Mouse (Mus musculus): ENCODE measurements around the gene Plp1. TPM values are rescaled to one million over a fixed set of nuclear protein-coding genes. Genes with fewer than 3 reads are reported as not detected.

Gene Plp1
- polyA plus RNA-seq (2012; ENCODE audit: insufficient read depth, insufficient read length, missing spikeins), result 0.31 and 0.53 TPM in 2 replicates

GRCm38 (mm10) chrX:136822371-136822770, at the start of gene Plp1:
Gene Plp1 (plus strand): TSS chrX:136822671.
- no peak for TF ChIP-seq CTCF (IDR thresholded peaks at IDR 0.05; ENCODE audit: low read depth, low read length)
- no peak for TF ChIP-seq POLR2A (IDR thresholded peaks at IDR 0.05; ENCODE audit: borderline replicate concordance, low read depth, low read length)
- Histone ChIP-seq H3K4me3 (ENCODE audit: insufficient read depth, low read length) (no peak within 1 kb of the TSS), H3K4me1 (ENCODE audit: control insufficient read depth, insufficient read depth, low read length) (no peaks in the 10 kb centered on the region), H3K27ac (ENCODE audit: insufficient read depth, low read depth, low read length) (no peak within 1 kb of the TSS)

DNA sequence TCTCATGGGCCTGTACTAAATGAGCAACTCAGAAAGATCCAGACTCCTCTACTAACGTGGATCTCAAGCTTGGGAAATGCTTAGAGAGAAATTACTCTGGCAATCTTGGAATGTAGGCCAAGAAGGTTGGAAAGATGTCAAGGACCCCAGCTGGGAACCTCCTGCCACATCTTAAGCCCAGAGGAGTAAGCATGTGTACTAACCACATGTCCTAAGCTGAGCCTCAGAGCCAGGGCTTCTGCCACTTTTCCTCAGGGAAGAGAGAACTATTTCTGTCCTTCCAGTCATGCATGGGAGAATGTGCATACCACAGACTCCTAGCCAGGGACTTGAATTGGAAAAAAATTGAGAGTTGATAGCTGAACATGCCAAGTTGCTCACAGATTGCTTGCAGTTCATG, 49.4 kb upstream of the Plp1 start:
- Histone ChIP-seq H3K4me3 (ENCODE audit: insufficient read depth, low read length) (no peak overlapping the region), H3K4me1 (ENCODE audit: control insufficient read depth, insufficient read depth, low read length) (no peaks in the 10 kb centered on the region), H3K27ac (ENCODE audit: insufficient read depth, low read depth, low read length) (no peak overlapping the region)
- no peak for TF ChIP-seq CTCF (IDR thresholded peaks at IDR 0.05; ENCODE audit: low read depth, low read length)
- no peak for TF ChIP-seq POLR2A (IDR thresholded peaks at IDR 0.05; ENCODE audit: borderline replicate concordance, low read depth, low read length)

GRCm38 (mm10) chrX:136778046-136778445, 44.4 kb upstream of the Plp1 start:
- H3K4me3 ChIP-seq (ENCODE audit: insufficient read depth, low read length), result no peak overlapping the region
- H3K4me1 ChIP-seq (ENCODE audit: control insufficient read depth, insufficient read depth, low read length), result no peaks in the 10 kb centered on the region
- TF ChIP-seq POLR2A (IDR thresholded peaks at IDR 0.05; ENCODE audit: borderline replicate concordance, low read depth, low read length), result no peak
- no peak overlapping the region for H3K27ac ChIP-seq (ENCODE audit: insufficient read depth, low read depth, low read length)

DNA sequence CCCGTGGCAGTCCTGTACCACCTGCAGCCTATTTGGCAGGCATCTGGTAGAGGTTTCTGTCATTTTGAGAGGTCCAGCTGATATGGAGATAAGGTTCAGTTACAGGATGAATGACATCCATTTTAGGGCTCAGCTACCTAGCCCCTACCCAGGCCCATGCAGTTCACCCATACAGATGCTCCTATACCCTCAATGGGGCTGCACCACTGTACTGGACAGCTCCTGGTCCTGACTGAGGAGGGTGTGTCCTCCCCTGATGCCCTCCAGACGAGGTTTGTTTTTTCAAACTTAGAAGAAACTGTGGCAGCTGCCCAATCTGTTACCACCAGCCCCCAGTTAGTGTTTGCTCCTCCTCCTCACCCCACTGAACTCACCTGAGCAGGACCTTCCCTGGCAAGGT, 43.2 kb upstream of the Plp1 start:
- H3K4me1 ChIP-seq (ENCODE audit: control insufficient read depth, insufficient read depth, low read length), result no peaks in the 10 kb centered on the region
- TF ChIP-seq POLR2A (IDR thresholded peaks at IDR 0.05; ENCODE audit: borderline replicate concordance, low read depth, low read length) (no peak), CTCF (IDR thresholded peaks at IDR 0.05; ENCODE audit: low read depth, low read length) (no peak)
- H3K27ac ChIP-seq (ENCODE audit: insufficient read depth, low read depth, low read length), result no peak overlapping the region
- no peak overlapping the region for H3K4me3 ChIP-seq (ENCODE audit: insufficient read depth, low read length)

GRCm38 (mm10) chrX:136780041-136780440, 42.4 kb upstream of the Plp1 start, which contains the start of gene Glra4:
Gene Glra4 (minus strand): TSS chrX:136780141.
- TF ChIP-seq POLR2A (IDR thresholded peaks at IDR 0.05; ENCODE audit: borderline replicate concordance, low read depth, low read length) (no peak), CTCF (IDR thresholded peaks at IDR 0.05; ENCODE audit: low read depth, low read length) (no peak)
- no peaks in the 10 kb centered on the region for H3K4me1 ChIP-seq (ENCODE audit: control insufficient read depth, insufficient read depth, low read length)
- H3K27ac ChIP-seq (ENCODE audit: insufficient read depth, low read depth, low read length), result no peak within 1 kb of the TSS
- H3K4me3 ChIP-seq (ENCODE audit: insufficient read depth, low read length), result no peak within 1 kb of the TSS

DNA sequence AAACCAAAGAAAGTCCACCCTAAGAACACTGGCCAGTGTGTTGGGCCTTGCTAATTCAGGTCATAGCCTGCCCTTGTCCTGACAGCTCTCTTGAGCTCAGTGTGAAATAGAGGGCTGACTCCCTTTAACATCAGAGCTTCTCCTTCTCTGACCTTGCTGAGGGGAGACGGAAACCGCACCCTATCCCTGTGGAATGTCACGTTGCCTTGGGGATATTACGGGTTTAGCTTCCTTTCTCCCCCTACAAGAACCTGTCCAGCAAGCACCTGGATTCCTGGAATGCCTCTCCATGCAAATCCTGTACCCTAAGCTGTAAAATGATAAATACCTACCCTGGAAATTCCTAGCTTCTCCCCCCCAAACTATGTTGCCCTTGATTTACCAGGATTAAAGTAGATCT, 33.0 kb upstream of the Plp1 start:
- no peak overlapping the region for H3K4me3 ChIP-seq (ENCODE audit: insufficient read depth, low read length)
- H3K4me1 ChIP-seq (ENCODE audit: control insufficient read depth, insufficient read depth, low read length), result no peaks in the 10 kb centered on the region
- no peak for TF ChIP-seq CTCF (IDR thresholded peaks at IDR 0.05; ENCODE audit: low read depth, low read length)
- TF ChIP-seq POLR2A (IDR thresholded peaks at IDR 0.05; ENCODE audit: borderline replicate concordance, low read depth, low read length), result no peak
- H3K27ac ChIP-seq (ENCODE audit: insufficient read depth, low read depth, low read length), result no peak overlapping the region

DNA sequence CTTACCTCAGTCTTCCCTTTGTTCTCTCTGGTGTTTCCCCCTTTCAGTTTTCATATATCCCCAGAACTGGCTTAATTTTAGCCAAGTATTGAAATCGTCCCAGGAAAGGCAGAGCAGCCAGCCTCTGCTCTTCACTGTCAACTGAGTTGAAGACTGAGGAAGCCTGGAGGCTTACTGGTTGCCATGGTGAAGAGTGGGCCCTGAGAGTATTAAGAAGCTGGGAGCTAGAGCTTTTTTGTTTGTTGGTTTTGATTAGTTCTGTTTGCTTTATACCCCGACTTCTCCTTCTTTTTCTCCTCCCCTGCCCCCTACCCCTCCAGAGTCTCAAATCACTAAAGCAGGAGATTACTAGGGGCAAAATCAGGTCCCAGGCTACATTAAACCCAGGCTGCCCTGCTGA, 25.2 kb upstream of the Plp1 start:
- no peak overlapping the region for H3K27ac ChIP-seq (ENCODE audit: insufficient read depth, low read depth, low read length)
- H3K4me3 ChIP-seq (ENCODE audit: insufficient read depth, low read length), result no peak overlapping the region
- TF ChIP-seq CTCF (IDR thresholded peaks at IDR 0.05; ENCODE audit: low read depth, low read length) (no peak), POLR2A (IDR thresholded peaks at IDR 0.05; ENCODE audit: borderline replicate concordance, low read depth, low read length) (no peak)
- no peaks in the 10 kb centered on the region for H3K4me1 ChIP-seq (ENCODE audit: control insufficient read depth, insufficient read depth, low read length)

GRCm38 (mm10) chrX:136819752-136820151, 2.7 kb upstream of the Plp1 start:
- Histone ChIP-seq H3K4me3 (ENCODE audit: insufficient read depth, low read length) (no peak overlapping the region), H3K4me1 (ENCODE audit: control insufficient read depth, insufficient read depth, low read length) (no peaks in the 10 kb centered on the region), H3K27ac (ENCODE audit: insufficient read depth, low read depth, low read length) (no peak overlapping the region)
- TF ChIP-seq CTCF (IDR thresholded peaks at IDR 0.05; ENCODE audit: low read depth, low read length), result no peak
- TF ChIP-seq POLR2A (IDR thresholded peaks at IDR 0.05; ENCODE audit: borderline replicate concordance, low read depth, low read length), result no peak

- H3K4me1 ChIP-seq (ENCODE audit: control insufficient read depth, insufficient read depth, low read length), result no peaks in the 10 kb centered on the region
- H3K27ac ChIP-seq (ENCODE audit: insufficient read depth, low read depth, low read length), result no peak overlapping the region
- no peak overlapping the region for H3K4me3 ChIP-seq (ENCODE audit: insufficient read depth, low read length)
- TF ChIP-seq CTCF (IDR thresholded peaks at IDR 0.05; ENCODE audit: low read depth, low read length) (no peak), POLR2A (IDR thresholded peaks at IDR 0.05; ENCODE audit: borderline replicate concordance, low read depth, low read length) (no peak)
Observed at GRCm38 (mm10) chrX:136820250-136820649, 2.2 kb upstream of the Plp1 start.

- H3K4me1 ChIP-seq (ENCODE audit: control insufficient read depth, insufficient read depth, low read length), result no peaks in the 10 kb centered on the region
- H3K27ac ChIP-seq (ENCODE audit: insufficient read depth, low read depth, low read length), result no peak overlapping the region
- no peak overlapping the region for H3K4me3 ChIP-seq (ENCODE audit: insufficient read depth, low read length)
Observed at GRCm38 (mm10) chrX:136825016-136825415, 2.5 kb downstream of the Plp1 start.

DNA sequence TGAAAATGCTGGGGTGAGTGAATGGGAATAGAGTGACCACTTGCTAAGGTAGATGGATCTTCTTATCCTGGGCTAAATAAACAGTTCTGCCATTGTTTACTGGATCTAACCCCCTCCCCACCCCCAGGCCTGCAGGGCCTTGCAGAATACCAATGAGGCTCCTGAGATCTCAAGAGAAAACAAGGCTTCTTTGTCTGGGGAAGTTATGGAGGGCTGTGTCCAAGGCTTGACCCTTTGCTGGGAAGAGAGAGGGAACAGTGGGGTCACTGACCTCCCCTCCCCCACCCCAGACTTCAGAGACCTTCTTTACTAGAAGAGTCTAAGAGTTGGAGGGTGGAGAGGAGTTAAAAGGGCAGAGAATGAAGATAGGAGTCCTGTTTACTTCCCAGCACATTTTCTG, 6.1 kb downstream of the Plp1 start:
- Histone ChIP-seq H3K4me3 (ENCODE audit: insufficient read depth, low read length) (no peak overlapping the region), H3K27ac (ENCODE audit: insufficient read depth, low read depth, low read length) (no peak overlapping the region), H3K4me1 (ENCODE audit: control insufficient read depth, insufficient read depth, low read length) (no peaks in the 10 kb centered on the region)
- TF ChIP-seq CTCF (IDR thresholded peaks at IDR 0.05; ENCODE audit: low read depth, low read length) (no peak), POLR2A (IDR thresholded peaks at IDR 0.05; ENCODE audit: borderline replicate concordance, low read depth, low read length) (no peak)

More at GRCm38 (mm10) chrX:136825016-136825415, 2.5 kb downstream of the Plp1 start:
- TF ChIP-seq POLR2A (IDR thresholded peaks at IDR 0.05; ENCODE audit: borderline replicate concordance, low read depth, low read length) (no peak), CTCF (IDR thresholded peaks at IDR 0.05; ENCODE audit: low read depth, low read length) (no peak)
